Mouse (Mus musculus): Measurements from ENCODE around the gene Cd5.

Cd5 gene

DNA sequence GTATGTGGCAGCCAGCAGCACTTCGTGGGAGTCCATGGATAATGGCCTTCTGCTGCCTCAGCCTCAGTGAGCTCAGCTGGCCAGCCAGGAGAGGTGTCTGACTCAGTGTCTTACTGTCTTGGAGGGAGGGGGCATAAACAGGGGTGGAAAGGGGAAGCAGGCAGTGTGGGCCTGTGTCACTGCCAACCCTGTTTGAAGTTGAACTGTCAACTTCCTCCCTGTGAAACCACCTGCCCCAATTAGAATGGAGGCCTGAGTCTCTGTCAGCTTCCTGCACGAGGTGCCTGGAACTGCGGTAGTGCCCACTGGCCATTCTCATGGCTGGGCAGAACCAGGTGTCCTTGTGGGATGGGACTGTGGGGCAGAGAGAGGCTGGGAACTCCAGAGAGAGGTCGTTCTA lies at the start of gene Cd5:
Gene Cd5 (minus strand): TSS at position 192 of the 400 bp plus-strand sequence.
- no peak for DNase-seq (ENCODE audit: low spot score)

DNA sequence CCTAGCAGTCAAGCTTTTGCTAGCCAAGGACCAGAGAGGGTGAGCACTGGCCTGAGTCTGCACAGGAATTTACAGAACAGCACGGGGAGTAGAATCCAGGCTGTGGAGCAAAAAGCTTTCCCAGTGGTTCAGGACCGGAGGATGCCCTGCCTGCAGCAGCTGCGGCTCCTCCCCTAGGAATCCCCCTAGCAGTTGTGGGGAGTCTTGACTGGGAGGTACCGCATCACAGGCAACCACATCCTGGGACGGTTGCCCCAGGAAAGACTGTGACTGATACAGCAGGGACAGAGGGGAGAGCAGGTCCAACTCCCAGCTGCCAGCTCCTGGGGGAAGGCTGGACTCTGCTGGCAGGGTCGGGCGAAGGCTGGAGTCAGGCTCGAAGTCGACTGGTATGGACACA lies 49.4 kb upstream of the Cd5 start:
- DNase-seq (ENCODE audit: low spot score): no peak

DNA sequence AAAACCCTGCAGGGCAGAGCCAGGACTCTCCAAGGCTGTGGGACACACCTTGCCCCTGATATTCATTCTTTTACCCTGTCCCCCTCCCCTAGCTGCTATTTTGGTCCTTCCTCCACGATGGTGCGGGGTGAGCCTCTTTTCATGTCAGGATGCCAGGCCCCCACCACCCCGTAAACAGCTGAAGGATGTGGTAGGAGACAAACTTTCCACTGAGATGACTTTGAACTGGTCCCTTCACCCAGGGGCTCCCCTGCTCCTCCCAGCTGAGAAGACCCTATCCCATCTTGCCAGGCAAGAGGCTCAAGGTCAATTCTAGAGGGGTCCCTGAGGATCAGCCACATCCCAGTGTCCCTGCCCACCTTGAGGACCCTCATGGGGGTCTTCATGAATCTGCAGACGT lies 48.6 kb upstream of the Cd5 start:
- no peak for DNase-seq (ENCODE audit: low spot score)

DNA sequence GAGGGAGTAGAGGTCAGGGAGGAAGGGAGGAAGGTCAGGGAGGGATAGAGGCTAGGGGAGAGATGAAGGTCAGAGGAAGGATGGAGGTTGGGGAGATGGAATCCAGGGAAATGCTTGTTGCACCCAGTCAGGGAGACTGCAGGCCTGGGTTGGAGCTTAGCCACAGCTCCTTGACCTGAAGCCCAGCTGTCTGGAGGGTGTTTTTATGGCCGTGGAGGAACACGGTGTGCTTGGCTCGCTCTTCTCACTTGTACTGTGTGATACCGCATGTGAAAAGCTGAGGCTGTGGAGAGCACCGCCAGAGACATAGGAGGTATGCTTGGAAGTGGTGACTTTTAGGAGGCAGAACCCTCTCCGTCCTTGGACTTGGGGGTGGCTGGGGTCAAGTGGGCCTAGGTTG lies 48.0 kb upstream of the Cd5 start:
- DNase-seq (ENCODE audit: low spot score): peak; percentile 72

DNA sequence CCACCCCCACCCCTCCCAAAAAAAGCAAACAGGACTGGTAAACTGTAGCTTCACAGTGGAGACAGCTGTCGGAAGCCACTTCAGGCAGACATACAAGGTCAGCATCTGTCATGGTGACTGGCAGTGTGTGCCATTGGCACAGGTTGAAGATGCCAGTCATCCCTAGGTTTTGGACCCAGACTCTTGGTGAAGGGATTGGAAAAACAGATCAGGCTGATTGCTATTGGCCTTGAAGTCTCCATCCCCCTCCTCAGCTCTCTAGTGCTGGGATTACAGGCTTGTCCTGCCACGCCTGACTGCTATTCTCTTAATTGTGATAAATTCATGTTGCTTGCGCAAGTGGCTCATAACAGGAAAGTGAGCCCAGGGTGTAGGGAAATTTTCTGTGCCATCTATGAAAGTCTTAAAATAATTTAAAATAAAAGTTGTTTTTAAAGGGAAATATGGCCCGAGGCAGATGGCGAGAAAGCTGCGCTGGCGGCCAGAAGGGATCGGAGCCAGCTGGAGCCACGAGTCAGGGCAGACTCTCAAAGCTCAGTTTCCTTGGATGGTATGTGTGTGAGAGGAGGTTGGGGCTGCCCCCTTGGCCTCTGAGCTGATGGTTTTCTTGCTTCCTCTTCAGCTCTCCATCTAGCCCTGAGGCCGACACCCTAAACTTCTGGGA lies 46.1 kb upstream of the Cd5 start:
- DNase-seq (ENCODE audit: low spot score): no peak

DNA sequence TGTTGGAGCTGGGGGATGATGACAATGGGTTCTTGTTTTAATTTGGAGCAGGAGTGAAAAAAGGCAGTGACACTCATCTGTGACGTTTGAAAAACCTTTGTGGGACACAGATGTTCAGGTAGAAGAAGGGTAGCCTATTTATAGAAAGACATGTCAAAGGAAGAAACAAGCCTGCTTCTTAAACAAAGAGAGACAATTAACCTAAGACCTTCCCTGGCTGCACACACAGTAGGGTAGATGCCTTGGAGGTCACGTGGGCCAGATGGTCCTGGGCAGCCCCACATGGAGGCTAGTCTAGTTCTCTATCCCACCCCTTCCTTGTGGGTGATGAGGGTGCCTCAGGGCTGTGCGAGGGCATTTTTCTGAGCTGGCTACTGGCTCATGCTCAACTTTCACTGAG lies 45.3 kb upstream of the Cd5 start:
- DNase-seq (ENCODE audit: low spot score): no peak

DNA sequence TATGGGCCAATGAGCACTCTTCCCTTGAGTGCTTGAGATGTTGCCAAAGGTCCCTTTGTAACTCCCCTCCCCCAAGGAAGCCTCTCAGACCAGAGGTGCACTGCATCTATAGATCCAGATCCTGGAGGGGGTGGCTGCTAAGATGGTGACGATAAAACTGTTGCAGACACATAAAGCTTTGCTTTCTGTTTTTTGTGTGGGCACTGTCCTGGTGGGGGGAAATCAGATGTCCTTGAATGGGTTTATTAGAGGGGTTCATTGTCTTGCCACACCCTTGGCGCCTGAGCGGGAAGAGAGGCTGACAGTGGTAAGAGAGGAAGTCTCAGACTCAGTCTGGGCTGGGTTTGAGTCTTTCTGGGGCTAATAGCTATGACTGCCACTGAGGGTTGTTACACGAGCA lies 44.4 kb upstream of the Cd5 start:
- DNase-seq (ENCODE audit: low spot score): no peak

DNA sequence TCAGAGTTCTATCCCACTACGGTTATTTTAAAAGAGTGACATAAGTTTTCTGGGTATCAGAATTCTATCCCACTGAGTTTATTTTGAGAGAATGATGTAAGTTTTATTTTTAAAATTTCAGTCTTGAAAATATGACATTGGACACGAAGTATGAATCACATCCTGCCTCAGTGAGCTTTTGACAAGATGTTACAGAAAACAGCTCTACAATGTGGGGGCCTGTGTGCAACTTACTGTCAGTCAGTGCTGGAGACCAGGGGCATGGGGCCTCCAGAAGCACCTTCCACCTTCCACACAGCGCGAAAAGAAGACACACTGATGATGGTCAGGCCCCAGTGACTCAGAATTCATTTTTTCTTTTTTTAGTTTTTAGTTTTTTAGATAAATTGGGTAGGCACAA lies 42.8 kb upstream of the Cd5 start:
- no peak for DNase-seq (ENCODE audit: low spot score)

DNA sequence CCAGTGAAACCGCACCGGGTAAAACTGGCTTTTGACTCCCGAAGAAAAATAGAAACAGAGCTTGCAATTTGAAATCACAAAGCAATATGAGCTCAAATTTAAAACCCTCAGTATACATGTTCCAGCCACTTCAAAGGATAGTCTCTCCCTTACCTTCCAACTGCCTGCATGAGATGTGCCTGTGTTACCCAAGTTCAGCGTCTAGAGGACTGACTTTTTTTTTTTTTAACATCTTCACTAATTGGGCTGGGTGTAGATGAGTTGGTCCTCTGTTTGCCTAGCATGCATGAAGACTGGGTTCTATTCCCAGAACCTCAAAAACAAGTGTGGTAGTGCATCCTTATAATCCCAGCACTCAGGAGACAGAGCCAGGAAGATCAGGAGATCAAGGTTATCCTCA lies 38.1 kb upstream of the Cd5 start:
- no peak for DNase-seq (ENCODE audit: low spot score)

DNA sequence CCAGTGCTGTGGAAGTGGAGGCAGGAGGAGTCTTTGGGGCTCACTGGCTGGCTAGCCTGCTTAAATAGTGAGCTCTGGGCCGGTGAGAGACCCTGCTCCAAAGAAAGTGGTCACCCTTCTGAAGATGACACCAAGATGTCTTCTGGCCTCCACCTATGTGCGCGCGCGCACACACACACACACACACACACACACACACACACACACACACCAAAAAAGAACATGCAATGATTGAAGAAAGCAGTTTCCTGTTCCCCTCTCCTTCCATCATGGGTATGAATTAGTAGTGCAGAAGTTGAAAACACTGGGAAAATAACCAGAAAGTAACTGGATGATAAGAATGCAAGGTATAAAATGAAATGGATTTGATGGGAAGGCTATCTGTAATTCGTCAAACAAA lies 35.3 kb upstream of the Cd5 start:
- DNase-seq (ENCODE audit: low spot score): no peak

DNA sequence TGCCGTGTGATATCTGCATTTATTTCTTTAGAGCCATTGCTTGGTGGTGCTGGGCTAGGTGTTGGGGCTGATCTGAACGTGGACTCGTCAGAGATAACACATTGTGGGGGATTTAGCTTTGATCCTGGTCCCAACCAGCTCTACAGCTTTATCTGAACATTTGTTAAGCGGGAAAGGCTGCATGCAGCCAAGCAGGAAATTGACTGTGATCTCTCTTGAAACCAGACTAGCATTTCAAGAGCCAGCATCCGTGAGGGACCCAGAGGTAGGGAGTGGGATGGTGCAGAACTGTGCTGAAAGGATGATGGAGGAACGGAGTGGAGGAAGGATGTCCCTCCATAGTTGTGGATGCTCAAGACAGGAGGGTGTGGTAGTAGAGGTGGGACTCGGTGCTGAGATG lies 34.6 kb upstream of the Cd5 start:
- DNase-seq (ENCODE audit: low spot score): no peak

DNA sequence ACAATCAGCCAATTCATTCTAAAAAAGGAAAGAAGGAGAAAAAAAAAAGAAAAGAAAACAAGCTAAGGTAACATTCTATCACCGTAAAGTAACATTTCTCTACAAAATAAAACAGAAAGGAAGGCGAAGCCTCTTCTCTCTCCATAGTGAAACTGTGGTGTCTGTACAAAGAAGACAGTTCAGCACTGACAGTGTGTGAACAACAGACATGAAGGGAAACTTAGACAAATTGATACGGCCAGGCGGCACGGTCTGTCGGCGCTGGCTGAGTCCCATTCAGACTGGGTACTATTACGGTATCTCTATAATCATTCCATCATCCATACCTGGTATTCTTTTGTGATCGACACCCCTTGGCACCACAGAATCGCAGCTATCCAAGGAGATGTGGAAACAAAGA lies 34.1 kb upstream of the Cd5 start:
- no peak for DNase-seq (ENCODE audit: low spot score)

DNA sequence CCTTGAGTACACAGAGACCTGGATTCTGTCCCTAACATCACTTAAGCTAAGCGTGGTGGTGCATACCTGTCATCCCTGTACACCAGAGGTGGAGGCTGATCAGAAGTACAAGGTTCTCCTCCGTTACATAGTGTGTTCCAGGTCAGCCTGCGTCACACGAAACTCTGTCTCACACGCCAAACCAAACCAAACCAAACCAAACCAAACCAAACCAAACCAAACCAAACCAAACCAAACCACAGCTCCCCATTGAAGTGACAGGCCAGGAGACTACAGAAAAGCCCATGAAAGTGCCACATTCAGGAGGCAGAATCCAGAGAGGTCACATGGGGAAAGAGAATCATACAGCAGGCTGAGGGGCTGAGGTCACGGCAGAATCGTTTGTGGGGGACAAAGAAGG lies 33.2 kb upstream of the Cd5 start:
- no peak for DNase-seq (ENCODE audit: low spot score)

DNA sequence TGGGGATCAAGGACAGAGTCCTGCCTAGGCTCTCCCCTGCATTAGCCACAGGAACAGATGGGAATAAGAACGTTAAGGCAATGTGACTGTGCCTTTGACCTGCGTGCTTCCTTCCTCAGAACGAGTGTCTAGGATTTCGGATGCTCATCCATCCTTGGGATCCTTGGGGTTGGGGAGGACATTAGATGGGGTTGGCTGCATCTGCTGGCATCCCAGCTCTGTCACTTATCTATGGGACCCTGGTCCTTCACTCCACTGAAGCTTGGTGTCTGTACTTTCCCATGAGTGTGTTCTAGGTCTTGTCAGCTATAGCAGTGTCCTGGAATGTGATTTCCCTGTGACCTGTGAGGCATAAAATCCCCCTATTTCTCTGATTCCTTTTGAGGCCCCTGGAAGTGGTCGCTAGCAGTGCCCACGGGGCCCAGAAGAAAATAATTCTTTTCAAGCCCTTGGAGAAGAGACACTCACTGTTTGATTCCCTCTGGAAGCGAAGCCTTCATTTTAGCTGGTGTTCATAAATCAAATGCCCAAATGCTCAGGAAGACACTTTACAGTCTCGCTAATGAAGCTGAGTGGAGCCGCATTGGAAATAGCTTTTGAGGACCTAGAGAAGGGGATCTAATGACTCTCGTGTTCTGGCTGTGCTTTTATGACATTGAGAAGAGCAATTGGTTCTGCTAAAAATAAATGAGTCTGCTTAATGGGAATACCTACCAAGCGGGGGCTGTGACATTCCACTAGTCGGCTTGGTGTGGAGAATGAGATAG lies 30.8 kb upstream of the Cd5 start:
- no peak for DNase-seq (ENCODE audit: low spot score)

DNA sequence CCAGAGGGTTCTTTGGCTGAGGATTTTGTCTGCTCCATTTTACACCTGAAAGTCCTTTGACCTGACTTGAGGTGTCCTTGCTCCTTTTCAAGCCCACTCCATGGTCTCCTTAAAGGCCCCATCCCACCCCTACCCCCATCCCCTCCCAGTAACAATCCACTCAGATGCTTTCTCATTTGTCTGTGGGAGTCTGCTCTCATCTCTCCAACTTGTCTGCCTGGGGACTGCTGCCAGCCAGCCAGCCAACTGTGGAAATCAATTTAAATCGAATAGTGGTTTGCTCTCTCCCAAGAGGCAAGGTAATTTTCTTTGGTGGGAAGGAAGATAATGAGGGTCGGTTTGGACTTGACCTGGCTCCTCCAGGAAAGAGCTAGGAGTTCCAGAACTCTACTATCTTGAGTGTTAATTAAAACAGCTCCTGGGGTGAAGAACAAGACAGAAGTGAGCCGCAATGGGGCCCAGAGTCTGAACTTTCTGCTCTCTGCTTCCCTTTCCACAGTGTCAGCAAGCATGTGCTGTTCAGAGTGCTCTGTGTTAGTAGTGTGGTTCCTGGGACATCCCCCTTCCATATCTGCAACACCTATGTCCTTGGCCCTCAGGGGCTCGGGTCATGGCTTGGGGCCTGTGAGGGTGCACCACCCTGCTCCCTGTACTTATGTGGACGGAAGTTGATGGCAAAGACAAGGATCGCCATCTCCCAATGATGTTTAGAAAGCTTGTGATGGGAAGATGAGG lies 30.1 kb upstream of the Cd5 start:
- DNase-seq (ENCODE audit: low spot score): no peak

DNA sequence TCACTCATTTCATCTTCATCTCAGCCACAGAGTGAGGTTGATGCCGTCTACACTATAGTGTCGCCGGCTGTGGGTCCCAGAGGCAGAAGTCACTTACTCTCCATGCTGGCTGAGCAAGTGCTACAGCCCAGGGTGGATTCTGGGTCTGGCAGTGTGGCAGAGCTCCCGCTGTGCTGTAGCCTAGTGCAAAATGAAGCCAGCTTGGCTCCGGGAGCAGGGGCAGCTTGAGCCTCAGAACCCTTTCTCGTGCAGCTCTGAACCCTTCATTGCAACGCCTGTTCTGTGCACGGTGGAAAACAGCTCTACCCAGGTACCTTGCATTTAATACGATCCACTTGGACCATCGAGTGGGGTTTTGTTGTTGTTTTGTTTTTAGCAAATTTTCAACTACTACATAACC lies 28.8 kb upstream of the Cd5 start:
- no peak for DNase-seq (ENCODE audit: low spot score)

DNA sequence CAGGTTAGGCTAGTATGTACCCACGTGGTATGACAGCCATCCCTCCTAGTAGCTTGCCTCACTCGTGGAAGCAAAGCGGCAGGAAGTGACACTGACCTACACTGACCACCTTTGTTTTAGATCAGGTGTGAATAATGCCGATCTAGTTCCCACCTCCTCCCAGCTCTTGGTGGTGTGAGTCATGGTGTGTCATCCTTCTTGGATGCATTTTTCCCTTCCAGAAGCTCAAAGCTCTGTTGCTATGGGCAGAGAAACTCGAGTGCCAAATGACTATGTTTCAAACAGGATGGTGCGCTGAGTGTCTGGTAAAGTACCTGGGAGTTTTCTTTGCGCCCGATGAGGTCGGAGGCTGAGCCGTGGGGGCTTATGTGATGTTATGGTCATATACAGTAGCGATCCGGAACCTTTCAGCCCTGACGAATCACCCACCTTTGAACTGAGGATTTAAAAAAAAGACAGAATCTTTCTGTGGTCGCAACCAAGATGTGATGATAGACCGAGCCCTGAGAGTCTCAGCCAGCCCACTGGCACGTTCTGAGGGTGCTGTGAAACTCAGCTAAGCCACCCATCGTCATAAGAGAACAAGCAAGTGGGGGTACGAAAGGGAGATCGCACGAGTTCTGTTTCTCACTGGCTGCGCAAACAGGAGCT lies 24.7 kb upstream of the Cd5 start:
- no peak for DNase-seq (ENCODE audit: low spot score)

DNA sequence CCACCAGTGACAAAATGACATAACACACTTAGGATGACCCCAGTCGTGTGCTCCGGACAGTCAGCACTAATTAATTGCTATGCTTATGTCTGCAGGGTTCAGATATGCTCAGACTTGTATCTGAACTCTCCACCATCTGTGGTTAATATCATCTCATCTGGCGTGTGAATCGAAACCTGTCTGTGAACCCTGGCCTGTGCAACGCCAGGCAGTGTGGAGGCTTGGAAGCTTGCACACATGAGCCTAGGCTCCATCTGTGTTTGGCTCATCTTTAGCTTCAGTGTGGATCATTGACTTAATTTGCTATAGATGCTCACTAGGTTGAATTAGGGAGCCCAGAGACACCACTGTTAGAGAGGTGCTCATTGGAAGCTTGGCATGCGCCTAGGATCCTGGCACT lies 23.7 kb upstream of the Cd5 start:
- no peak for DNase-seq (ENCODE audit: low spot score)

DNA sequence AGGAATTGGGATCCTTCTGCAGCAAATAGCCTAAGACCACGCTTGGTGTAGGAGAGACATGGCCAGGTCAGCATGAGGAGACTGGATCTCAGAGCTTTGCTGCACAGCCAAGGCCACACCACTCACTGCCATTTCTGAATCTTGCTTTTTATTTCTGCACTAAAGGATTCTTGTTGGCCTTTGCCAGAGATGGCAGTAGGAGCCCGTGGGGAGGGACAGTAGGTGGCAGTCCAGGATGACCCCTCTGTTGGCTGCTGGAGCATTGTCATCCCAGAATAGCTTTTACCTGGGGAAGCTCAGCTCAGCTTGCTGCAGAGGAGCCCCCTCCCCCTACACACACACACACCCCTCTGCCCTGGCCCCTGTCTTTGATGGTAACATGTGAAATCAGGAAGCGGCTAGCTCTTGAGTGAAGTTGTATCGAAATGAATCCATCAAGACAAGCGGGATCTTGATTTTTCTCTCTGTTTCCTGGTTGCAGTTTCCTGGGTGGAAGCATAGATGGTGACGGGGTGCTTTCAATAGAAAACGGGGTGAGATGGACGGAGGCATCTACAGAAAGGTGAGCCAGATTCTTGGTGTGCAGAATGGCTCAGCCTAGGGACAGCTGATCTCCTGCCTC lies 23.1 kb upstream of the Cd5 start:
- DNase-seq (ENCODE audit: low spot score): no peak

DNA sequence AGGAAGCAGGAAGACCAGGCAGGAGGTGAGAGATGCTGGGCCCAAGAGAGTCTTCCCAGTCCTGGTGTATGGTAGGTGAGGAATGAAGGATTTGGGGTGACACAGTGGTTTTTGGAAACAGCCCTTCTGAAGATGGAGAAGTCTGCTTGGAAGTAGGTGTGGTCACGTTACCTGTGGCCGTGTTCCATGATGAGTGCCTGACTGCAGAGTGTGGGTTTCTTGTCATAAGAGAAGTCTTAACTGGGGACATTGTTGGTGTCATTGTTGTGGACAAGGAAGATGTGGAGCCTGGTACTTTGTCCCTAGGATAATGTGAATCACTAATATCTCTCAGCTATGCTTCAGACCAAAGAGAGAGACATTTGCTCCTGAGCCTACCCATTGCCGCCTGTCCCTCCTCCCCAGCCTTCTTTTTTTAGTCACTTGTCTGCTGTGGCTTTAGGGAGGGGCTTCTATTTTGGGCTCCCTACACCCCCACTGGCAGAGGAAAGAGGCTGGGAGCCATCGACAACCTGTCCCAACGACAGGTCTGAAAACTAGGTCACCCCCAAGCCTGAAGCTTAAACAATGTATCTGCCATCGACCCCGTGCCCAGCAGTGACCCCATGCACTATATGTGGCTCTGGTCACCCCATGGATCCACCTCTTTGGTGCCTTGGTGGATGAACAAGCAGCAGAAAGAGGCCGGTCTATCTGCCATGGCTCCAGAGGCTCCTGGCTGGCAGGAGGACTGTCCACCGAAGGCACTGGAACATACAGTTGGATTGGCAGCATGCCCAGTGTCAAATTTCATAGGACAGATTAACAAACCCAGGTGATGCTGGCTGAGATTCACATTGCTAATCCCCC lies 21.4 kb upstream of the Cd5 start:
- DNase-seq (ENCODE audit: low spot score): no peak

DNA sequence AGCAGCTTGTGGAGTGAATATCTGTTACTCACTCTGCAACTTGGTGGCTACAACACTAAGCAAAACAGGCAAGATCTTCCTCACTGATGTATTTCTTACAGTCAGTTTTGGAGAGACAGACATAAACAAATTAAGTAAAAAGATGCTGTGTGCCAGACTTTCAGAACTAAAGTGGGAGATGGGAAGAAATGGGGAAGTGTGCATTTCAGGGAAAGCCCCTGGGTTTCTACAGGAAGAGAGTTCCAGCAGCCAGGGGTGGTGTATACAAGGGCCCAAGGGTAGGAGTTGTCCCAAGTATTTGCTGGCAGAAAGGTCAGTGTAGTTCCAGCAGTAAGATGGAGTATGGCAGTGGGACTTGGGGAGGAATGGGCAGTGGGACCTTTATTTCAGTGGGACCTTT lies 20.7 kb upstream of the Cd5 start:
- no peak for DNase-seq (ENCODE audit: low spot score)

Data from testis, postnatal 14 days (tissue).